Mouse (Mus musculus) heart, embryonic 16.5 days (tissue): ENCODE measurements at regions not wholly inside any gene's neighbourhood (a gene's known extent, or its start where the extent isn't known, plus 50 kb on each side); places are given as distances from the start of the nearest gene placed in this dataset.
A peak's percentile ranks its signal among the peaks of the same experiment; 100 is the strongest.

Source experiments
- ATAC-seq: fragments of 200-750 bp; cut with Nextera tagmentation; replicated peaks from 2 replicates; pipeline ENCODE4 v1.8.0; 2017; ENCODE audit warnings: moderate number of reproducible peaks; ENCODE audit not compliant: insufficient read depth, low FRiP score; ENCODE audit errors: extremely low read depth
- H3K27ac ChIP-seq: fragments of 300-500 bp; sonication (generic); 2 replicates; pipeline ENCODE4 v1.5.1; 2014; ENCODE audit warnings: mild to moderate bottlenecking, low read length, control low read depth, moderate library complexity
- H3K27me3 ChIP-seq: fragments of 300-500 bp; sonication (generic); 2 replicates; pipeline ENCODE4 v1.6.1; 2014; ENCODE audit warnings: low read length, mixed read lengths; ENCODE audit not compliant: control insufficient read depth, insufficient read depth
- H3K36me3 ChIP-seq: fragments of 300-500 bp; sonication (generic); 2 replicates; pipeline ENCODE4 v1.6.1; 2014; ENCODE audit not compliant: control insufficient read depth, insufficient read depth
- H3K4me1 ChIP-seq: fragments of 300-500 bp; sonication (generic); 2 replicates; pipeline ENCODE4 v1.6.1; 2014; ENCODE audit warnings: low read length, mixed read lengths; ENCODE audit not compliant: control insufficient read depth, insufficient read depth
- H3K4me2 ChIP-seq: fragments of 300-500 bp; sonication (generic); 2 replicates; pipeline ENCODE4 v1.6.1; 2014; ENCODE audit warnings: low read depth, mild to moderate bottlenecking, control low read depth, low read length
- H3K4me3 ChIP-seq: fragments of 300-500 bp; sonication (generic); 2 replicates; pipeline ENCODE4 v1.5.1; 2014; ENCODE audit warnings: mild to moderate bottlenecking, control low read depth, low read length
- H3K9ac ChIP-seq: fragments of 300-500 bp; sonication (generic); 2 replicates; pipeline ENCODE4 v1.6.1; 2014; ENCODE audit warnings: low read length, control low read depth
- H3K9me3 ChIP-seq: fragments of 300-500 bp; sonication (generic); replicated peaks from 2 replicates; pipeline ENCODE4 v1.6.1; 2016; ENCODE audit warnings: low read length; ENCODE audit not compliant: control insufficient read depth
- WGBS: fragments of 180-500 bp; shearing (Covaris S2); extraction: QIAGEN DNeasy Blood & Tissue Kit; methylation state at CpG from one replicate; pipeline ENCODE4 v1.1.7; 2014; 5-methylcytosine and 5-hydroxymethylcytosine counted together

DNA sequence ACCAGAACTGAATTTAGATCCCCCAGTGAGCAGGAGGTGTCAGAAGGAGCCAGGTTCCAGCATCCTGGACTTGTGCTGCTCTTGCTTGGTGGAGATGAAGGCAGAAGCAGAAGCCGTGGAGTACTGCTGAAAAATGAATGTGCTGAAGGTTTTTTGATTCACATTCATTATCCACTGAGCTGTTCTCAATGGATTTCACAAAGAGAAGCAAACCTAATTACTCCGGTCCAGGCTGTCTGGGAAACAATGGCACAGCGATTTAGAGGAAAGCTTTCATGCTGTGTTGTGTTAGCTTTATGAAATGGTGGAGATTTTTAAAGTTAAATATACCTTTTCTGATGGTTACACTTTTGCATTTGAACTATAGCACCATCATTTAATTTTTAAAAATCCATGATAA lies 535.3 kb upstream of the Adgrl3 start:
- Histone ChIP-seq H3K4me3 (no peak overlapping the region), H3K27ac (no peak overlapping the region), H3K4me2 (no peak overlapping the region), H3K9me3 (no peaks in the 10 kb centered on the region), H3K27me3 (no peaks in the 10 kb centered on the region), H3K9ac (no peak overlapping the region), H3K4me1 (no peaks in the 10 kb centered on the region), H3K36me3 (no peaks in the 10 kb centered on the region)
- no peak for ATAC-seq
- 81% methylated on average over 3 of the region's 3 CpGs for WGBS

GRCm38 (mm10) chr5:80488332-80488731 lies 531.6 kb upstream of the Adgrl3 start:
- WGBS = 91% methylated on average over 1 of the region's 1 CpGs
- H3K4me3 ChIP-seq = no peak overlapping the region
- H3K36me3 ChIP-seq = no peaks in the 10 kb centered on the region
- ATAC-seq = no peak
- H3K27me3 ChIP-seq = no peaks in the 10 kb centered on the region
- H3K27ac ChIP-seq = no peak overlapping the region
- no peaks in the 10 kb centered on the region for H3K9me3 ChIP-seq
- H3K9ac ChIP-seq = no peak overlapping the region
- H3K4me2 ChIP-seq = no peak overlapping the region
- no peaks in the 10 kb centered on the region for H3K4me1 ChIP-seq

- Histone ChIP-seq H3K27me3 (no peaks in the 10 kb centered on the region), H3K36me3 (no peaks in the 10 kb centered on the region), H3K9me3 (no peaks in the 10 kb centered on the region), H3K9ac (no peak overlapping the region), H3K4me1 (no peaks in the 10 kb centered on the region), H3K27ac (no peak overlapping the region), H3K4me2 (no peak overlapping the region), H3K4me3 (no peak overlapping the region)
- no peak for ATAC-seq
- WGBS = 26% methylated on average over 2 of the region's 2 CpGs
Observed at GRCm38 (mm10) chr5:80508672-80509071, 511.3 kb upstream of the Adgrl3 start.

DNA sequence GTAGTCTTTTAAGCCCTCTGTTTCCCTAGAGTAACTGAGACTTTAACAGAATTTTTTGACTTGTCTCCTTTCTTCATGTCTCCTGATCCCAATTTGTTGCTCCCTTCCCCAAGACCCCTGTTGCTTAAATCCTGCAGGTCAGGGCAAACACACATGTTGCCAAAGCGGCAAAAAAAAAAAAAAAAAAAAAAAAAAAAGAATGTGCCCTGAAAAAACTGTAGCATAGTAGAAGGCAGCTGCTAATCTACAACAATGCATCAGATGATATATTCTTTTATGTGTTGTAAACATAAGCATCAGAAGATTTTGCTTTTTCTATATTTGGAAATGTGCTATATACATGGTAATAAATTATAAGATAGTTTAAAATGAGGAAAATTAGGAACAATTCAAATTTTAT lies 479.9 kb upstream of the Adgrl3 start:
- Histone ChIP-seq H3K27ac (no peak overlapping the region), H3K4me3 (no peak overlapping the region), H3K9me3 (no peaks in the 10 kb centered on the region), H3K27me3 (no peaks in the 10 kb centered on the region), H3K9ac (no peak overlapping the region), H3K4me1 (no peaks in the 10 kb centered on the region), H3K36me3 (no peaks in the 10 kb centered on the region), H3K4me2 (no peak overlapping the region)
- no peak for ATAC-seq
- WGBS = 75% methylated on average over 1 of the region's 1 CpGs

DNA sequence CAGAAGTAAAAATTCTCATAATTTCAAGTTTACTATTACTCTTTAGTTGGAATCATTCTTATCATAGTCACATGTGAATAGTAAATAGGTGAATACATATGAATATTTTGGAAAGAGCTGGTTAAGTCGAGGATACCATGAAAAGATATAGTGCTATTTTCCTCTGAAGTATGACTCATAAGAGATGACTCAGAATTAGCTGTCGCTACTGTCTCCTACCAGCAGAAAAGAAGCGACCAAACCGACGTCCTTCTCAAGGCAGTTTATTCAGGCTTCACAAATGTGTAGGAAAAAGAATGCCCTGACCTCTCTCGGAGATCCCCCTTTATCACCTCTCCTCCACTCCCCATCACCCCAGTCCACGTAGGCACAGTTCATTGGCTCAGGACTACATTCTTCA lies 468.3 kb upstream of the Adgrl3 start:
- H3K4me1 ChIP-seq = no peaks in the 10 kb centered on the region
- no peak for ATAC-seq
- H3K27me3 ChIP-seq = no peaks in the 10 kb centered on the region
- H3K4me2 ChIP-seq = no peak overlapping the region
- no peak overlapping the region for H3K4me3 ChIP-seq
- WGBS = 69% methylated on average over 7 of the region's 7 CpGs
- no peak overlapping the region for H3K27ac ChIP-seq
- H3K9me3 ChIP-seq = no peaks in the 10 kb centered on the region
- H3K36me3 ChIP-seq = no peaks in the 10 kb centered on the region
- no peak overlapping the region for H3K9ac ChIP-seq

- 80% methylated on average over 1 of the region's 1 CpGs for WGBS
- H3K4me3 ChIP-seq = no peak overlapping the region
- no peak for ATAC-seq
- H3K9ac ChIP-seq = no peak overlapping the region
- H3K9me3 ChIP-seq = no peaks in the 10 kb centered on the region; the same call in 1 of the 2 replicates
- H3K27ac ChIP-seq = no peak overlapping the region
- no peaks in the 10 kb centered on the region for H3K36me3 ChIP-seq
- H3K27me3 ChIP-seq = no peaks in the 10 kb centered on the region
- H3K4me1 ChIP-seq = no peaks in the 10 kb centered on the region
- no peak overlapping the region for H3K4me2 ChIP-seq
Observed at GRCm38 (mm10) chr5:80578741-80579140, 441.2 kb upstream of the Adgrl3 start.

GRCm38 (mm10) chr5:80611571-80611970 lies 408.4 kb upstream of the Adgrl3 start:
- Histone ChIP-seq H3K9ac (no peak overlapping the region), H3K27me3 (no peaks in the 10 kb centered on the region), H3K4me1 (no peaks in the 10 kb centered on the region), H3K27ac (no peak overlapping the region), H3K4me2 (no peak overlapping the region), H3K4me3 (no peak overlapping the region), H3K9me3 (no peaks in the 10 kb centered on the region), H3K36me3 (no peaks in the 10 kb centered on the region)
- WGBS = 90% methylated on average over 3 of the region's 3 CpGs
- no peak for ATAC-seq

DNA sequence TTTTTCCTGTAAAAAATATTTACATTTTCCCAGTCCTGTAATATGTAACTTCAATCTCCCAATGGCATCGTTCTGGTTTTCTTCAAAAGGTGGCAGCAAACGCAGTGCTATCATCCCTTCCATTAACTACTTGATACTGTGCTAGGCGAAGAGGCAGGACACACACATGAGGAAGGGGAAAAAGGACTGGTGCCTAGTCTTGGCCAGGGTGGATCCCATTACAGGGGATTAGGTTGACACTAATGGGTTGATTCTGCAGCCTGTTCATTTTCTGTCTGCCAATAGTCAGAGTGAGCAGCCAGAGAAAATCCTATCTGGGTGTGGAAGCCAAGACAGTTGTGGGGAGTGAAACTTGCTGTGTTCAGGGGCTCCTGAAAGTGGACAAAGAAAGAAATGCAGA lies 392.7 kb upstream of the Adgrl3 start:
- no peak for ATAC-seq

DNA sequence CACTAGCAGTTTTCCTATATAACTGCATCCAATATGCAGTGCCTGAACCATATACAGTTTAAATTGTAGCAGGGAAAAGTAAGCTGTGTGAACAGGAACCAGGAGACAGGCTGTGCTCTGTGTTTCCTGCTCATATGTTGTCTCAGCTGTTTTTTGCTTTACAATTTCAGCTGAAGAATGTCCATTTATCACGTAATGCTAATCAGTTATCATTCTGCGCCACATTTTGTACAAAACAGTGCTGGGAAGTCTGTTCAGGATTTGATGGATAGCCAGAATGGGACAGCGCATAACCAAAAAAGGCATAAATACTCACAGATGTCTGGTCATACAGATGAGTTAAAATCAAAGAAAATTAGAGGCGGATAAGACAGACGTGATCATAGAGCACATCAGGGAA lies 360.9 kb upstream of the Adgrl3 start:
- Histone ChIP-seq H3K4me3 (no peak overlapping the region), H3K27me3 (no peaks in the 10 kb centered on the region), H3K9me3 (no peaks in the 10 kb centered on the region), H3K27ac (no peak overlapping the region), H3K36me3 (no peaks in the 10 kb centered on the region), H3K4me2 (no peak overlapping the region; the same call in 1 of the 2 replicates), H3K4me1 (no peaks in the 10 kb centered on the region), H3K9ac (no peak overlapping the region)
- ATAC-seq = 0 out of 2 replicates have a peak, but pooled peaks have one; percentile 23
- 53% methylated on average over 5 of the region's 5 CpGs for WGBS

More for the DNA sequence above, 392.7 kb upstream of the Adgrl3 start:
- Histone ChIP-seq H3K27ac (no peak overlapping the region), H3K36me3 (no peaks in the 10 kb centered on the region), H3K4me1 (no peaks in the 10 kb centered on the region), H3K9me3 (no peaks in the 10 kb centered on the region), H3K9ac (no peak overlapping the region), H3K4me3 (no peak overlapping the region), H3K27me3 (no peaks in the 10 kb centered on the region), H3K4me2 (no peak overlapping the region)
- 52% methylated on average over 3 of the region's 3 CpGs for WGBS

- H3K9me3 ChIP-seq = no peaks in the 10 kb centered on the region
- H3K9ac ChIP-seq = no peak overlapping the region
- H3K27me3 ChIP-seq = no peaks in the 10 kb centered on the region
- ATAC-seq = no peak
- H3K36me3 ChIP-seq = no peaks in the 10 kb centered on the region
- H3K4me2 ChIP-seq = no peak overlapping the region
- no peak overlapping the region for H3K27ac ChIP-seq
- no peaks in the 10 kb centered on the region for H3K4me1 ChIP-seq
- no peak overlapping the region for H3K4me3 ChIP-seq
- 58% methylated on average over 3 of the region's 3 CpGs for WGBS
Observed at GRCm38 (mm10) chr5:80659530-80659929, 360.4 kb upstream of the Adgrl3 start.
